Mouse (Mus musculus): ENCODE measurements around the gene Zfp810.
"Not testable (repeated sequence)": the region's sequence is repeated elsewhere in the genome, so short reads cannot be mapped to it uniquely, and the experiment has no call there.

GRCm38 (mm10) chr9:22316047-22316446 is 8.6 kb upstream of the Zfp810 start:
- not testable (repeated sequence) for TF ChIP-seq CTCF (IDR thresholded peaks at IDR 0.05; ENCODE audit: low read depth); EP300 (optimal IDR thresholded peaks at IDR 0.05)
